Mouse (Mus musculus) brain, embryonic 14.5 days (tissue): ENCODE results near the gene Tspan31.

Source experiments
- CTCF ChIP-seq: fragments of 200-500 bp; IDR thresholded peaks from 2 replicates; pipeline ENCODE4 v1.5.1; 2012; ENCODE audit warnings: inconsistent platforms, mild to moderate bottlenecking, moderate library complexity, borderline replicate concordance; ENCODE audit not compliant: insufficient read depth, insufficient read length; ENCODE audit errors: extremely low read depth
- POLR2A ChIP-seq: fragments of 200-500 bp; IDR thresholded peaks from 2 replicates; pipeline ENCODE4 v1.6.1; 2012; ENCODE audit warnings: mild to moderate bottlenecking, inconsistent platforms, borderline replicate concordance; ENCODE audit not compliant: poor library complexity, insufficient read depth, insufficient read length, severe bottlenecking; ENCODE audit errors: extremely low read depth

DNA sequence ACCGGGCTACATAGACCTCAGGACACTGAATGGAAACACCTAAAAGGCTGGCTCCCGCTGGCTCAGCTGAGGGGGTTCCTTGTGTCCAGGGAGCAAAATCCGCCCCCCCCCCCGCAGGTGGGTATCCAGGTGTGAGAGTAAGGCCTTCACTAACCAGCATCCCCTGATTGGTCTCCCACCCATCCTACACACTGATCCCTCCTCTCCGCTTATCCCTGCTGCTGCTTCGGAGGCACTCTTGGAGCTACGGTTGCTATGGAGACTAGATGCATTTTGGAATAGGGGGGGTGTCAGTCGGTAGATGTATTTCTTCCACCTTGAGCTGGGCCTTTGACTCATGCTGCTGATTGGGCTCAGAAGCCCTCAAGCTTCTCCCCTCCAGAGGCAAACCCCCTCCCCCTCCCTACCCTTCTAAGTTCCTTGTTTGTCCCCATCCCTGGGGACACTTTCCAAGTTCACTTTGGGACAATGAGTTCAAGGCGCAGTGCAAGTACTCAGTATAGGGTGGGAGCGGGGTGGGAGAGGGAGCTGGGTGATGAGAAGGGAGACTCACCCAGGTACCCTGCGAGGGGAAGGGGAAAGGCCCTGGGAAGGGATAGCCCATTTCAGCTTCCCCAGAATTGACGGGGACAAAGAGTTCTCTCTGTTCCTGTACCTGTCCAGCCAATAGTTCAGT, 8.1 kb upstream of the Tspan31 start:
- no peak for TF ChIP-seq CTCF
- TF ChIP-seq POLR2A = no peak
